Mouse (Mus musculus): ENCODE measurements at regions not wholly inside any gene's neighbourhood (a gene's known extent, or its start where the extent isn't known, plus 50 kb on each side); places are given as distances from the start of the nearest gene placed in this dataset.

DNA sequence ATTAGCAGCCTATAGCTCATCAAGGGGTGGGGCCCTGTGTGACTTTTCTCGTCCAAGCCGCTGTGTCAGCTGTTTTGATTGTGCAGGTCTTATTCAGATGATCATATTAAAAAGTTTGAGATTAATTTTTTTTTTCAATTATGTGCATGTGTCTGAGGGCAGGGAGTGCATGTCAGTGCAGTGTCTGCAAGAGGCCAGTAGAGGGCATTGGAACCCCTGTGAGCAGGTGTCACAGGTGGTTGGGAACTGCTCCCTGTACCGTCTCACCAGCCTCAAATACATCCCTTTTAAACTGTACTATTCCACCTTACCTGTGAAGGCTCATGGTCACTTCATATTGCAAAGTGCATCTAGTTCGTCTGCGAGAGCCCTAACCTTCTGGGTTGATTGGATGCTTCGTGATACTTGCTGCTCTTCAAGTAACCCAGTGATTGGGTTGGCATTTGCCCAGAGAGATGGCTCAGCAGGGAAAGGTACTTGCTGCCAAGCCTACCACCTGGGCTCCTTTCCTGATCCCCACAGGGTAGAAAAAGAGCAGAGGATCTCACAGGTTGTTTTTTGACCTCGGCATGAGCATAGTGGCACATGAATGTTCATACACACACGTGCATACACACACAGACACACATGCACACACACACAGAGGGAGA lies 178.3 kb upstream of the Fam19a5 start:
- DNase-seq (ENCODE audit: low read depth, low spot score) = peak; percentile 39

GRCm38 (mm10) chr15:87367381-87367780 lies 176.7 kb upstream of the Fam19a5 start:
- DNase-seq (ENCODE audit: low read depth, low spot score) = peak; percentile 71

DNA sequence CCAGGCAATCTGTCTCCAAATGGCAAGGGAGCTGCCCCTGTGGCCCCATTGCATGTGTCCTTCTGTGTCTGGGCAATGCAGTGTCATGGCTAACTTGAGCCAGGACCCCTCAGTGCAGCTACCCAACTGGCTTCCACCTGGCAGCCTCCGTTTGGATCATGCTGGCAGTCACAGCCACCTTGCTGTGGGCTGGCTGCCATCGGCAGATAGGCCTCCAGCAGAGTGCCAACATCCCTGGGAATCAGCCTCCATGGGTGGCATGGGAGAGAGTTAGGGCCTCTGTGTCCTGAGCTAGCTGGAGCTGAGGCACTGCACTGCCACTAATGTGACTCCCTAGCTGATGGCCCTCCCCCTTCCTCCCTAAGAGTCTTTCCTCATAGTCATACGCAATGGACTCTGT lies 174.7 kb upstream of the Fam19a5 start:
- DNase-seq (ENCODE audit: low read depth, low spot score) = no peak

DNA sequence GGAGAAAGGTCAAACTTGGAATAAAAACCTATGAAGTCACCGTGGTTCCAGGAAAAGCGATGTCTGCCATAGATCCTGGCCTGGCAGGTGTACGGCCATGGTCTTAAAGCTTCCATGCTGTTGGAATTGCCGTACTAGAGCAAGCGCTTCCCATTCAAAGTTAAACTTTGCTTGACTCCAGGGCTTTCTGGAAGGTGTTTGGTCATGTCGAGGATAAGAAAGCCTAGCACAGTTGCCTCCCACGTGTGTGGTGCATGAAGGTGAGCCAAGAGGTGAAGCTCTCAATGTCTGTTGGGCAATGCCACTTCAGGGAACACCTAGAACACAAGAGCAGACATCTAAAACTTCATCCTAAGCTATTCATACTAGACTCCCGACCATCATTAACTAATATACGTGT lies 174.3 kb upstream of the Fam19a5 start:
- no peak for DNase-seq (ENCODE audit: low read depth, low spot score)

DNA sequence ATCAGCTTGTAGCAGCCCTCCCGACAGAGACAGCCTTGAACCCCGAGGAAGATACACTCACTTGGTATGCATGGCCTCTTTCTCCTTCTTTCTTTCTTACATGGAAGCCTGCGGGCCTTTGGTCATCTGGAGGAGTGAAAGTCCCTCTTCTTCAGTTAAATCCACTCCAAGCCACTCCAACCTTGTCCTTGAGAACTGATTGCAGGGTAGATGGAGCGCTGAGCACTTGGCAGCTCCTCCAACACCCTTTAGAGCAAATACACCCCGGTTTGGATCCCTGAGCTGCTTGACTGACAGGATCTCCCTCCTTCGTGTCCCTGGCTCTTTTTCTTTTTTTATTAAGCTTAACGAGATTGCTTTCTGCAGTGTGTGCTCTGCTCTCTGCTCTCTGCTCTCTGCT lies 173.3 kb upstream of the Fam19a5 start:
- no peak for DNase-seq (ENCODE audit: low read depth, low spot score)

GRCm38 (mm10) chr15:87374670-87375069 lies 169.4 kb upstream of the Fam19a5 start:
- no peak for DNase-seq (ENCODE audit: low read depth, low spot score)

GRCm38 (mm10) chr15:87375596-87376194 lies 168.4 kb upstream of the Fam19a5 start:
- no peak for DNase-seq (ENCODE audit: low read depth, low spot score)

DNA sequence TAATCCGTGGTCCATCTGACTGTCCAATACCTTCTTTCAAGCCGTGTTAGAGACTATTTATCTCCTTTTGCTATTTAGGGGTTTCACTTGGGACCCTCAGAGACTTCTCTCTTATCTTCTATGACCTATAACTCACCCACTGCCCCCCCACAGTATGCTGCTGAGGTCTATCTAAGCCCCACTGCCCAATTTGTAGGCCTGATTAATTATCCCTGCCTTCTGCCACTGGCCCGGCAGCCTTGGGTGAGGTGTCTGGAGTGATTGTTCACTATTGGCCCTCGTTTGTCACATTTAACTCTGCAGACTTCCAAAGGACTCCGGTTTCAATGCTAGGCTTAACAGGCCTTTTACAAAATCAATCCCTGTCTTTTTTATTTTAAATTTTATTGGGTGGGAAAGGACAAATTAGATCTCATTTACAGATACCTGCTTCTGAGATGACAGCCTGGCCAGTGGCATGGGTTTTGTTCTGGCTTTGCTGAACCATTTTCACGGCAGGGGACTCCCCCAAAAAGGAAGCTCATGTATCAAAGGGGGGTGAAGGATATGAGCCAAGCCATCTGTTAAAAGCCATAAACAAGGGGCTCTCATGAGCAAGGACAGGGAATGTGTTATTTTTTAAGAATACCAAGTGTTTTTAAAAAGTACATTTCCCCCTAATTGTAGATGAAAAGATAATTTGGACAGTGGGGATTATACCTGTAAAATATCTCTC lies 160.4 kb upstream of the Fam19a5 start:
- DNase-seq (ENCODE audit: low read depth, low spot score) = no peak

- no peak for DNase-seq (ENCODE audit: low read depth, low spot score)
These were observed 159.6 kb upstream of the Fam19a5 start for GRCm38 (mm10) chr15:87384279-87385066.

DNA sequence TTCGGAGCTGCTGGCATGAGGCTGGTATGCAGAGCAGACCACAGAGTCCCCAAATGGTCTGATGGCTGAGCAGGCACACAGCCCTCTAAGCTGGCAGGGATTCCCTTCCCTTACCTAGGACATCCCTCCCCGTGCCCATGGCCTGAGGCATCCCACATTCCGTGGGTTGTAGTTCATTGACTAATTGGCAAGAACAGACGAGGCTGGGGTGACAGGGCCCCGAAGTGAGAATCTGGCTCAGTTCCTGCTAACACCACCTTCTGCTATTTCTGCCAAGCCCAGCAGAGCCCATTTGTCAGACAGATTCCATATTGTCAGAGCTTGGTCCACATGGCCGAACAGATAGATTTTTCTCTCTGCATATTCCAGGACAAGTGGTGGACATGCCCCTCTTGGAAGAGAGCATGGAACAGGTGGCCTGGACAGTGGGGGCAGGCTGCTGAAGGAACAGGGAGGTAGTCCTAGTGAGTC lies 157.6 kb upstream of the Fam19a5 start:
- DNase-seq (ENCODE audit: low read depth, low spot score) = no peak

- DNase-seq (ENCODE audit: low read depth, low spot score) = no peak
These were observed 152.7 kb upstream of the Fam19a5 start for GRCm38 (mm10) chr15:87391395-87391794.

DNA sequence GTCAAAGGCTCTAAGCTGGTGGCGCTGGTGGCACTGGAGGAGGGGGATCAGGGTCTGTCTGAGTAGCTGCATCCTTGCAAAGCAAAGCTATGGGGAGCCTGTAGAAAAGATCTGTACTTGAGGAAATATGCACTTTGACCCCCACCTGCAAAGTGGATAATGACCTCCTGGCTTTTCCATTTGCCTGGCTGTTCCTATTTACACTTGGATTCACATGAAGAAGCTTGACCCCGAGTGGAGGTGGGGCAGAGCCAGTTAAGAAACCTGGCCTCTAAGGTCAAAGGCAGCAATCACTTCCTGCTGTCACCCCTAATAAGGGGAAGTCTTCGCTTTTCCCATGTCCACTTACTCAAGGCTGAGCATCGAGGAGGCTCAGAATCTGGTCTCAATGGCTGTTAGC lies 145.7 kb upstream of the Fam19a5 start:
- DNase-seq (ENCODE audit: low read depth, low spot score) = no peak

GRCm38 (mm10) chr15:87405689-87406088 lies 138.4 kb upstream of the Fam19a5 start:
- no peak for DNase-seq (ENCODE audit: low read depth, low spot score)

GRCm38 (mm10) chr15:87411978-87412377 lies 132.1 kb upstream of the Fam19a5 start:
- DNase-seq (ENCODE audit: low read depth, low spot score) = no peak

GRCm38 (mm10) chr15:87415996-87416395 lies 128.1 kb upstream of the Fam19a5 start:
- no peak for DNase-seq (ENCODE audit: low read depth, low spot score)

- no peak for DNase-seq (ENCODE audit: low read depth, low spot score)
These were observed 122.4 kb upstream of the Fam19a5 start for GRCm38 (mm10) chr15:87421743-87422142.

- DNase-seq (ENCODE audit: low read depth, low spot score) = no peak
These were observed 110.8 kb upstream of the Fam19a5 start for GRCm38 (mm10) chr15:87433306-87433705.

DNA sequence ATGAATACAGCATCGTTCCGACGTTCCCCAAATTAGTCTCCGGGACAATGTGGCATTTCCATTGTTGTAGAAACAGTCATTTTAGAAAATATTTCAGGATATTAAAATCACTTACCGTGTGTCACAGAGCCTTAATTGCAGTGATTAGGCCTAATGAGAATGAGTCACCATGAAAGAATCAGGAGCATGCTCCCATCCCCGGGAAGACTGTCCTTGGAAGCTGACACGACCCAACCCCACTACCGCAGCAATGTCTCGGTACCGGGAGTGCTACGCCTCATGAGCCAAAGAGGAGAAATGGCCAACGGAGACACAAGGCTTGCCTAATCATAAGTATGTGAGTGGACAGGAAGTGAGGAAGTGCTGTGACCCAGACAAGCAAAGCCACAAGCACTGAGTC lies 110.2 kb upstream of the Fam19a5 start:
- no peak for DNase-seq (ENCODE audit: low read depth, low spot score)

GRCm38 (mm10) chr15:87435566-87435965 lies 108.5 kb upstream of the Fam19a5 start:
- DNase-seq (ENCODE audit: low read depth, low spot score) = no peak

DNA sequence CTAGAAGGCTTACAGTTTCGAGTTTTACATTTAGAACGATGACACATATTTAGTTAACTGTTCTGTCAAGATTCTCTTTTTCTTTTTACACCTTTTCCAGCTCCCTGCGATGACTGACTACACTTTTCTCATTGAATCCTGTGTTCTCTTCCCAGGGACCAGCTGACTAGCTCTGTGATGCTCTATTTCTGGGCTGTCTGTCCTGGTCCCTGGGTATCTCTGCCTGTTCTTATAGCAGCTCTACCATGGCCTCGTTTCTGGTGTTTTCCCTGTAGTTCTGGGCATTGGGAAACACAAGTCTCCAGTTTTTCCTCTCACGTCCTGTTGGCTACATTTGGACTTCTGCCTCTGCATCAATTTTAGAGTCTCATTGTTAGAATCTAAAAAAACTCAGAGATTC lies 106.5 kb upstream of the Fam19a5 start:
- no peak for DNase-seq (ENCODE audit: low read depth, low spot score)

GRCm38 (mm10) chr15:87458932-87459331 lies 85.2 kb upstream of the Fam19a5 start:
- no peak for DNase-seq (ENCODE audit: low read depth, low spot score)

DNA sequence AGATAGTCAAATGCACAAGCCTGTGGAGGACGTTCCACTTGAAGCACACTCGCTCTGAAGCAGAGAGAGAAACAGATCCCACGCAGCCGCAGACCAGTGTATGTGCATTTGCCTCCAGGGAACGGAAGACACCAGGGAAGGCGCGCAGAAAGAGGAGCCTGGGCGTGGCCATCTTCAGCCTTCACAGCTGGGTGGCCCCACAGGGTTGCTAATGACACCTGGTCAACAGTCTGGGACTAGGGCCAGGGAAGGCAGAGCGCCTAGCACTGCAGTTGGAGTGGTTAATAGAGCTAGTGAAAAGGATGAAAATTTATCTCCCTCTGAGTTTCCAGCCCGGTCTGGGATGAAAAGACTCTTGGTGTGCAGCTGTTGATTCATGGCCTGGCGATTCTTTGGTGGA lies 67.9 kb upstream of the Fam19a5 start:
- DNase-seq (ENCODE audit: low read depth, low spot score) = peak; percentile 69

Measured in R1 (cell line).